Mouse (Mus musculus): Measurements from ENCODE around the gene Cdk11b.
"Not testable (repeated sequence)": the region's sequence is repeated elsewhere in the genome, so short reads cannot be mapped to it uniquely, and the experiment has no call there.

The Cdk11b gene

DNA sequence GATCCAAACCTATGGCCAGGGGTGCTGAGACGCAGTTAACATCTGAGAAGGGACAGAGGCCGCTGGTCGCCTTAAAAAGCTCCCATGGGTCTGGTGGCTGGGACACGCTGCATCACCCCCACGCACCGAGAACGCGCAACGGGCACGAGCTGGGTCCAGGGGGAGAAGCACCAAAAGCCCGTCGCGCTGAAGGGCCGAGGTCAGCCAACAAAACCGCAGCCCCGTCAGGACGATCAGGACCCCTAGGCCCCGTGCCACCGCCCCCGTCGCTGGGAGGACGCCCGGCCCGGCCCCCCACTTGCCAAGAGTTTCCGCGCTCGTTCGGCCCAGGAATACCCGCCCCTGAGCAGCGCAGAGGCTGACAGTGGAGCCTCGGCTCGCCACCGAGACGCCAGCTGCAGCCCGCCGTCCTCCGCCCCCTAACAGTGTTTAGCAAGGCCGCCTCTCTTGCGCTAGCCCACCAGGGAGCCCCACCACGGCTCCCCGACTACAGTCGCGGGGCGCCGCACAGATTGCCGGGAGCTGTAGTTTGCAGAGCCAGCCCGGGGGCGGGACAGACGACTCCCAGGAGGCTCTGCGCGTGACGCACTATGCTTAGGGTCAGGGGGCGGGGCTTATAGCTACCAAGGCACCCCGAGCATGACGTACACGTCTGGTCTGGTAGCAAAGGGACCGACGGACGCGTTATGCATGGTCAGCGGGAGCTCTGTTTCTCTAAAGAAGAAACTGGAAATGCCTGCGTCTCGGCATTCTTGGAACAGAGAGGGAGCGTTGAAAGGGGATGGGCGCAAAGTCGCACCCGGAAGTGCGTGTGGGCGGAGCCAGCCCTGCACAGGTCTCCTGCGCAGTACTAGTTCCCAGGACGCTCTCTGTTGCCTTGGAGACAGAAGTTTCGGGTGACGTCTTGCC is 44.3 kb downstream of the Cdk11b start, which contains the start of gene Mib2:
Mib2 (minus strand) TSS at position 510 of the 909 bp plus-strand sequence.
- in situ Hi-C loops (cut with MboI, MseI), result no loop called here

DNA sequence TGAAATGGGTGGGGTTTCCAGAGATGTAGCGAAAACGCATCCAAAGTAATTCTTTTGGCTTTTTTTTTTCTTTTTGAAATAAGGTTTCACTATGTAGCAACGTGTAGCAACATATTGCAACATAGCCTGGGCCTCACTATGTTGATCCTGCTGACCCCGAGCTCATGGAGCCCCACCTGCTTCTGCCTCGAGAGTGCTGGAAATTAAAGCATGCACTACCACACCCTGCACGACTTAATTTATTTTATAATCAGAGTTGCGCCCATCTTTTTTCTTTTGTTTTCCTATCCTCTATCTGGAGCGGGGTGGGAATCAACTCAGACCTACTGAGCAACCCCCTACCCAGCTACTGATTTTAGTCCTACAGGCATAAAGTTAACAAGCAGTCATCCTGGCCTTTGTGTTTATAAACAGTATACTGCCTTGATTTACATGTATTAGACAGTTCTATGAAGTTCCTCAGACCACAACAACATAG is 45.0 kb downstream of the Cdk11b start:
- in situ Hi-C loops (cut with MboI, MseI), result no loop called here

DNA sequence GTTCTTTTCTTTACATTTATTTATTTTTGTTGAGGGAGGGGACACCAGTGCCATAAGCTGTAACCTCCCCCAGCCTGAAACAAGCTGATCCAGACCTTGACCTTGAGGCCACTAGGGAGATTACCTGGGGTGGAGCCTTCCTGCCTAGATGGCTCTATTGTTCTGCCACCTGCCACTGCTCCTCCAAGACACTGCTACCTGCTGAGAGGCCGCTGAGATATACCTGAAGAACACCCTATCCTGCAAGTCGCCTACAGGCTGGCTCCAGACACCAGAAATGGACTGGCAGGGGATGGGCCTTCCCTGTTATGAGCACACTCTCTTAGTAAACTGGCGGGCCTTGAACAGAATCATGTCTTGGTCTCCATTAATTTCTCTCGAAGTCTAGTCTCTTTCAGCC is 45.6 kb downstream of the Cdk11b start:
- in situ Hi-C loops (cut with MboI, MseI), result not testable (repeated sequence)

DNA sequence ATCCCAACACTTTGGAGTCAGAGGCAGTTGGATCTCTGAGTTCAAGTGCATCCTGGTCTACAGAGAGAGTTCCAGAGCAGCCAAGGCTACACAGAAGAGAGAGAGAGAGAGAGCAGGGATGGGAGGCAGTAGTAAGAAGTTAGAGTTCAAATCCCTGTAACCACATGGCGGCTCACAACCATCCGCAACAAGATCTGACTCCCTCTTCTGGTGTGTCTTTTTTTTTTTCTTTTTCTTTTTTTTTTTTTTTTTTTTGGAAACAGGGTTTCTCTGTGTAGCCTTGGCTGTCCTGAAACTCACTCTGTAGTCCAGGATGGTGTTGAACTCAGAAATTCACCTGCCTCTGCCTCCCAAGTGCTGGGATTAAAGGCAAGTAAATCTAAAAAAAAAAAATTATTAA is 47.4 kb downstream of the Cdk11b start:
- in situ Hi-C loops (cut with MboI, MseI), result no loop called here

DNA sequence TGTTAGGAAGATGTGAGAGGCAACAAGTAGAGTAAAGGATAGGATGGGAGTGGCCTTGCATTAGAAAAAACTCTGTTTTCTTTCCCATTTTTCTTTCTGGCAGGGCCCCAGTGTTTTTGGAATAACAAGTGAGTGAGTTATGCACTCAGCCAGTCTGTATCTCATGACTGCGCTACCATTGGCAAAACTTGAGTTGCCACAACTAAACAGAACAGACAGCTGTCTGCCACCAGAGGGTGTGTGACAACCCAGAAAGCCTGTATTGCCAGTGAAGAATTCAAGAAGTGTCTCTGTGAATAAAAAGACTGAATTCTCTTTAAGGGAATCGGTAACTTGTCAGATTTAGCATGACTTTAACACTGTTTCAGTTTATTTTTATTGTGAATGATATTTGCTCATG is 51.3 kb downstream of the Cdk11b start:
- in situ Hi-C loops (cut with MboI, MseI), result no loop called here

DNA sequence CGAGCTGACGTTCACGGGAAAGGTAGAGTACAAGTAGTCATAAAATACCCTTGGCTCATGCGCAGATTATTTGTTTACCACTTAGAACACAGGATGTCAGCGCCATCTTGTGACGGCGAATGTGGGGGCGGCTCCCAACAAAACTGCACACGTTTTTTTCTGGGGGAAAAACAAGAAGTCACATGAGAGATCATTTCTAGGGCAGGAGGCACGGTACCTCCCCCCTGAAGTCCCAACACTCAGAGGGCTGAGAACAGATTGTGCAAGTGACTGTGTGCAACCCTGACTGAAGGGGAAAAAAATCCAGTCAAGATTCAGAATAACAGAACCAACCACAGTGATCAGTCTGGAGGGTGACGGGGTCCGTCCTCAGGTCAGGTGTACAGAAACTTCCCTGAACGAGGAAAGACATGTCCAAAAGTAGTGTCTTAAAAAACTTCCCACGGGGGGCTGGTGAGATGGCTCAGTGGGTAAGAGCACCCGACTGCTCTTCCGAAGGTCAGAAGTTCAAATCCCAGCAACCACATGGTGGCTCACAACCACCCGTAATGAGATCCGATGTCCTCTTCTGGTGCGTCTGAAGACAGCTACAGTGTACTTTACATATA is 59.1 kb downstream of the Cdk11b start:
- in situ Hi-C loops (cut with MboI, MseI), result not testable (repeated sequence)

DNA sequence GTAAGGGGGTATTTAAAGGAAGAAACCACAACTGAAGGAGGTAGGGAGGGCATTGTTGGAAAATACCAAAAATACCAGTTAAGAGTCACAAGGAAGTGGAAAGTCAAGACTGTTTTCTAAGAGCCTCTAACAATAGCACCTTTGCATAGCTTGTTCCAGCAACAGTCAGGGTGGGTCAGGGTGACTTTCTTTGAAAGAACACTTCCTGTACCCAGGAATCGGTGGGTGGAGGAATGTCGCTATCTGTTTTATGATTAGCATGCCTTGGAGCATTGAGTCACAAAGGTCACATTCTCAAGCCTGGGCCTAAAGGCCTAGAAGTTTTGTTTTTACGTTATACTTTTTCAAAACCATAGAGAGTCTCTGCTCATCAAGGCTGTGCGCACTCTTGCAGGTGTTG is 63.1 kb downstream of the Cdk11b start:
- in situ Hi-C loops (cut with MboI, MseI), result not testable (repeated sequence)

DNA sequence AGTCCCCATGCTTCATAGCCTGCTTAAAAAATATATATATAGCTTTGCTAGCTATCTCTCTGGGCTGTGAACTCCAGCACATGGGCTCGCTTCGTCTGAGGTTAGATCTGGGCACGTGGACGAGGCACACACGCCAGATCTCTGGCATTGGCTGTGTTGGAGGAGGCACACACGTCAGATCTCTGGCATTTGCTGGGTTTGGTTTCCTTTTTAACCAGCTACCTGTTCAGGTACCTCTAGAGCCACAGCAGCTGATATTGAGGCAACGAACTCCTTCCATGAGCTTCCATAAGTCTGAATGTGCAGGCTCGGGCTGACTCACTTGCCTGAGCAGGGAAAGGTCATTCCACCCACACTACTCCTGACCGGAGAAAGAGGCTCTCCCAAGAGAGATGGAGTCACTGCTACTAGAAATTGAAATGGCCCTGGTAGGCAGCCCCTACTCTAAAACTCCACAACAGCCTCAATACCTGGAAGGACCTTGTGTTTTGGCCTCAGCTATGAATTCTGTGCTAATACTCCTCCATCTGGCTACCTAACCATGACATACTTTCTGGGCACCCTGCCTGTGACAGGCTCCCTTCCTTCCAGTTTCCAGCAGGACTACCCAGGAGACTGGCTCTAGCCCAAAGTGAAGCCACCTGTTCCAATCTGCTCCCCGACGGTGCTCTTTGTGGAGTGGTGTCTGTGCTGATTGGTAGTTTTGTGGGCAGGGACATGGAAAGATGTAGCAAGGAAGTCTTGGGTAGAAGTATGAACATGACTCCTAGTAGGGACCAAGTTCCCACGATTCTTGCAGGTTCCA is 66.1 kb downstream of the Cdk11b start:
- in situ Hi-C loops (cut with MboI, MseI), result no loop called here

DNA sequence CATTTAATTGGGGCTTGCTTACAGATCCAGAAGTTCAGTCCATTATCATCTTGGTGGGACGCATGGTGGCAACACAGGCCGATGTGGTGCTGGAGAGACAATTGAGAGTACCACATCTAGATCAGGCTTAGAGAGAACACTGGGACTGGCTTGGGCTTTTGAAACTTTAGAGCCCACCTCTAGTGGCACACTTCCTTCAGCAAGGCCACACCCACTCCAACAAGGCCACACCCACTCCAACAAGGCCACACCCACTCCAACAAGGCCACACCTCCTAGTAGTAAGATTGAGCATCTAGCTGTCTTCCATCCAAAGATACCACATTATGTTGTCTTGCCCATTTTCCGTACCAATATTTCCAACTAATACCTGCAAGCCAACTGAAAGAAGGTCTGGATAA is 67.8 kb downstream of the Cdk11b start:
- in situ Hi-C loops (cut with MboI, MseI), result no loop called here

DNA sequence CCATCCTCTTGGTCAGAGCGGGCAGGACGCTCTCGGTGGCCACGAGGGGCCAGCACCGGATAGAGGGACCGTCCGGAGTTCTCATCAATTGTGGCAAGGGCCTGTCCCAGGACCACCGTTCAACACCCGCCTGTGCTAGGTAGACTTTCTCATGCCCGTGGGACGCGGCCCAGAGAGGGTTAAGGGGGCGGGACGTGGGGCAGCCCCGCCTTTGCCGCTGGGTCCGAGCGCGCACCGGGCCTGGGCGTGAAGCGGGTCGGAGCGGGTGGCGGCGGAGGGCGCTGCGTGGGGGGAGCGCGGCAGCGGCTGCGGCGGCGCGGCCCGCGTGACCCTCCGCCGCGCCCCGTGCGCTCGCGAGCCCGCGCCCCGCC is 69.4 kb downstream of the Cdk11b start, which contains the start of gene Fndc10:
Fndc10 (plus strand) TSS at position 232 of the 371 bp plus-strand sequence.
- in situ Hi-C loops (cut with MboI, MseI), result no loop called here

DNA sequence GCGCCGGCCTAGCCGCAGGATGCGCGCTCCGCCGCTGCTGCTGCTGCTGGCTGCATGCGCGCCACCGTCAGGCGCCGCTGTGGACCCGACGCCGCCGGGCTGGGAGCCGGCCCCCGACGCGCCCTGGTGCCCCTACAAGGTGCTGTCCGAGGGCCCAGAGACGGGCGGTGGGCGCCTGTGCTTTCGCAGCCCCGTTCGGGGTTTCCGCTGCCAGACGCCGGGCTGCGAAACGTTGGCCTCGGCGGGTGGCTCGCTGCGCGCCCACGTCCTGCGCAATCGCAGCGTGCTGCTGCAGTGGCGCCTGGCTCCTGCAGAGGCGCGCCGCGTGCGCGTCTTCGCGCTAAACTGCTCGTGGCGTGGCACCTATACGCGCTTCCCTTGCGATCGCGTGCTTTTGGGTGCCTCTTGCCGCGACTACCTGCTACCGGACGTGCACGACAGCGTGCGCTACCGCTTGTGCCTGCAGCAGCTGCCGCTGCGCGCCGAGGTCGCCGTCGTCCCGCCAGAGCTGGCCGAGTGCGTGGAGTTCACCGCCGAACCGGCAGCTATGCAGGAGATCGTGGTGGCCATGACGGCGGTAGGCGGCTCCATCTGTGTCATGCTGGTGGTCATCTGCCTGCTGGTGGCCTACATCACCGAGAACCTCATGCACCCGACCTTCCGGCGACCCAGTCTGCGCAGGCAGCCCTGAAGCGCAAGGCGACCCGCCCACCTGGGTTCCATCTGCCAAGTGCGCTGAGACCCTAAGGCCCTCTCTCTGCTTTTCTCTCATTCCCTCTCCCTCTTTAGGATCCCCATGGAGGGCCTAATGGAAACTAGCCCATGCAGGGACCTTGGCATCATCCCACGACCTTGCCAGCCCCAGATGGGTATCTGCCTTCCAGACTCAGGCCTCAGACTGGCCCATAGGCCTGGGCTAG is 70.1 kb downstream of the Cdk11b start:
- in situ Hi-C loops (cut with MboI, MseI), result loop anchor here (5.0 kb wide), 1 partner anchor 52 kb away; no protein-coding TSS in a partner anchor

DNA sequence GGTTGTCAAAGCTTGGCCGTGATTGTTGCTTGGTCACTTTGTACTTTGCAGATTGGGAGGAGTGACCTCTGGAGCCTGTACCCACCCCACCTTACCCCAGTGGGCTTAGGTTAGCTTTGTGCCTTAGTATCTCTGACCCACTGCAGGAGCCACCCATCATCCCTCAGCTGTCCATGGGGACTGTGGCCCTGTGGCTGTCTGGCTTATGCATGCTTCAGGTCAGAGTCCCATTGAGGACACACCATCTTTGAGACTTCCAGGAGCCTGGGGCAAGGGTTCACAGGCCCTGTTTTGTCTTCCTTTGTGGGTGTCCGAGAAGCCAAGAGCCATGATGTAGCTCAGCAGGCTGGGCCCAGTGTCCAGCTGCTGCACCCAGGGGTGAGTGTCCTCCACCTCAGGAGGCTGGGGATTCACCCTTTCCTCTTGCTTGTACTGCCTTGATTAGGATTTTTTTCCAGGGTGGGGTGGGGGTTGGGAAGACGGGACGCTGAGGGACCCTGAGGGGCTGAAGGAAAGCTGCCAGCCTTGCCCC is 70.9 kb downstream of the Cdk11b start:
- in situ Hi-C loops (cut with MboI, MseI), result loop anchor here (5.0 kb wide), 1 partner anchor 53 kb away; no protein-coding TSS in a partner anchor

DNA sequence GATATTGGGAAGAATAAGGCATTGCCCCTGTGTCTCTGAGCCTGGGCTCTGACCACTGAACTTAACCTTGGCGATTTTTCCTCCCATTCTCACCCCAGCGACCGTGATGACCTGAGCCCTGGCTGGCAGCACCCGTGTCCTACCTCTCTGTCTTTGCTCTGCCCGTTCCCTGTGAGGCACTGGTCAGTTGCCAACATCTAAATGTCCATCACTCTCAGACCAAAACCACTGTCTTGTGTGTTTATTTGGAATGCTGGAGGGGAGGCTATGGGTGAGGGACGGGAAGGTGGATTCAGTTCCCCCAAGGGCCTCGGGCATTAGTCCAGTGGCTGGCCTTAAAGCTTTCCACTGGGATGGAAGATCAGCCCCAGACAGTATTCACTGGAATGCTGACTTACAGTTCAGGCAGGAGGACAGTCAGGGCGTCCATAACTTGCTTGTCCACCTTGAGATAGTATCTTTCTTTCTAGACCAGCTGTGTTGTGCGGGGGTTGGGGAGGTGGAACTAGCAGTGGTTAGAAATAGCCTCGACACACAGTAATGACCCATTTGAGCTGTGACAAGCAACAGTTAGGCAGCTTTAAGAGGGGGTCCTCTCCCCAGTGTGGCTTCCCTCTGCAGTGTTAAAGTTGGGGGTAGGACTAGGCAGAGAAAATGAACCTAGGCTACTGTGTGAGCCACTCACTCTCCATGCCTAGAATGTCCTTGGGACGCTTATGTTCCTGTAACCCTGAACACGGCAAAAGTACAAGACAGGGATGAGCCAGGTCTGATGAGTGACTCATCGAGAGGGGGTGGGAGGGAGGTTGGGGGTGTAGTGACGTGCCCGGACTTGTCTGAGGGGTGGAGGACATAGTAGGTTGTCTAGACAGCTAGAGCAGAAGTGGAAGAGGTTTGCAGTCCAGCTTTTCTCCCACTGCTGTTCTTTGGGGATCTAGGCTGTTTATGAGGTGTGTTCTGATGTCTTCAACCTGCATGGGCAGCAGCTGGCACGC is 71.9 kb downstream of the Cdk11b start:
- in situ Hi-C loops (cut with MboI, MseI), result loop anchor here (5.0 kb wide), 1 partner anchor 54 kb away; no protein-coding TSS in a partner anchor
